Mouse (Mus musculus) CH12.LX (cell line): ENCODE measurements around the gene Vps11. TPM values are rescaled to one million over a fixed set of nuclear protein-coding genes. Genes with fewer than 3 reads are reported as not detected.

ENCODE experiments used
- DNase-seq: peaks from one replicate; pipeline ENCODE4 v3.0.0-alpha.2; 2013; ENCODE audit errors: extremely low read depth
- H3K27ac ChIP-seq: 2 replicates; pipeline ENCODE4 v1.5.1; 2012; ENCODE audit warnings: low read depth, mild to moderate bottlenecking, control low read depth, moderate library complexity; ENCODE audit not compliant: insufficient read depth
- H3K27me3 ChIP-seq: replicated peaks from 2 replicates; pipeline ENCODE3; 2012; ENCODE audit warnings: inconsistent platforms
- H3K36me3 ChIP-seq, 2 experiments: replicated peaks in 1 of 2; 2 replicates each; pipeline versions ENCODE3 to v1.6.1; 2012; ENCODE audit warnings: inconsistent platforms in 1 of 2, low read length in 1 of 2, mild to moderate bottlenecking in 1 of 2, mixed read lengths in 1 of 2, moderate library complexity in 1 of 2; ENCODE audit not compliant: control insufficient read depth in 1 of 2, insufficient read depth in 1 of 2
- H3K4me1 ChIP-seq, 2 experiments: 2 replicates each; pipeline ENCODE4 v1.6.1; 2012; ENCODE audit warnings: inconsistent platforms in 1 of 2, moderate library complexity in 1 of 2; ENCODE audit not compliant: insufficient read depth in 2 of 2, control insufficient read depth in 1 of 2
- H3K4me2 ChIP-seq: 2 replicates; pipeline ENCODE4 v1.6.1; 2012; ENCODE audit warnings: low read depth, mild to moderate bottlenecking, control low read depth; ENCODE audit not compliant: poor library complexity, insufficient read depth, severe bottlenecking
- H3K4me3 ChIP-seq, 3 experiments: fragments of 150-350 bp in 1 of 3; sonication (generic) in 1 of 3; replicated peaks in 1 of 3; 2 replicates each; pipeline versions ENCODE3 to v1.5.1; 2011 to 2012; ENCODE audit warnings: low read depth in 2 of 3, low read length in 2 of 3, mild to moderate bottlenecking in 2 of 3, moderate library complexity in 2 of 3, control low read depth in 1 of 3, improper control_type of control experiment in 1 of 3, inconsistent platforms in 1 of 3, mixed read lengths in 1 of 3; ENCODE audit not compliant: poor library complexity in 1 of 3
- H3K79me2 ChIP-seq: replicated peaks from 2 replicates; pipeline ENCODE4 v1.6.1; 2012; ENCODE audit warnings: mild to moderate bottlenecking, moderate library complexity; ENCODE audit not compliant: control insufficient read depth, poor library complexity, insufficient read depth, severe bottlenecking; ENCODE audit errors: extremely low read depth
- H3K9ac ChIP-seq: 2 replicates; pipeline ENCODE4 v1.6.1; 2012; ENCODE audit warnings: low read depth, mild to moderate bottlenecking, control low read depth, moderate library complexity; ENCODE audit not compliant: insufficient read depth
- H3K9me3 ChIP-seq: replicated peaks from 2 replicates; pipeline ENCODE3; 2012; ENCODE audit warnings: low read length, inconsistent platforms, mixed read lengths
- BHLHE40 ChIP-seq: IDR thresholded peaks from 2 replicates; pipeline ENCODE4 v1.6.1; 2011; ENCODE audit warnings: mild to moderate bottlenecking, low read depth, low read length, improper control_type of control experiment
- CHD1 ChIP-seq: IDR thresholded peaks from 2 replicates; pipeline ENCODE4 v1.6.1; 2012; ENCODE audit warnings: low read depth, low read length, improper control_type of control experiment, inconsistent platforms
- E2F4 ChIP-seq: IDR thresholded peaks from 2 replicates; pipeline ENCODE4 v1.6.1; 2011; ENCODE audit warnings: low read depth, low read length, improper control_type of control experiment; ENCODE audit not compliant: insufficient replicate concordance
- ETS1 ChIP-seq: conservative IDR thresholded peaks from 2 replicates; pipeline ENCODE4 v1.6.1; 2012; ENCODE audit warnings: low read depth, mild to moderate bottlenecking, inconsistent platforms, low read length, improper control_type of control experiment, moderate library complexity
- GABPA ChIP-seq: IDR thresholded peaks from 2 replicates; pipeline ENCODE4 v1.6.1; 2012; ENCODE audit warnings: low read depth, low read length, improper control_type of control experiment, inconsistent platforms; ENCODE audit not compliant: insufficient replicate concordance
- HCFC1 ChIP-seq: IDR thresholded peaks from 2 replicates; pipeline ENCODE4 v1.6.1; 2012; ENCODE audit warnings: low read depth, mild to moderate bottlenecking, inconsistent platforms, low read length, improper control_type of control experiment
- JUND ChIP-seq: conservative IDR thresholded peaks from 2 replicates; pipeline ENCODE4 v1.6.1; 2011; ENCODE audit warnings: low read depth, low read length, improper control_type of control experiment
- KAT2A ChIP-seq: IDR thresholded peaks from 2 replicates; pipeline ENCODE4 v1.6.1; 2012; ENCODE audit warnings: low read length, improper control_type of control experiment, inconsistent platforms; ENCODE audit not compliant: insufficient replicate concordance
- MAX ChIP-seq: IDR thresholded peaks from 2 replicates; pipeline ENCODE4 v1.6.1; 2011; ENCODE audit warnings: low read length, improper control_type of control experiment
- MEF2A ChIP-seq: IDR thresholded peaks from 2 replicates; pipeline ENCODE4 v1.6.1; 2014; ENCODE audit warnings: low read depth, mild to moderate bottlenecking, inconsistent platforms, low read length, improper control_type of control experiment, borderline replicate concordance
- NELFE ChIP-seq: IDR thresholded peaks from 2 replicates; pipeline ENCODE4 v1.6.1; 2011; ENCODE audit warnings: low read depth, low read length, improper control_type of control experiment
- NRF1 ChIP-seq: IDR thresholded peaks from 2 replicates; pipeline ENCODE4 v1.6.1; 2014; ENCODE audit warnings: low read depth, mild to moderate bottlenecking, inconsistent platforms, low read length, improper control_type of control experiment, moderate library complexity
- POLR2AphosphoS2 ChIP-seq: IDR thresholded peaks from 2 replicates; pipeline ENCODE4 v1.6.1; 2011; ENCODE audit warnings: low read depth, low read length, improper control_type of control experiment
- RAD21 ChIP-seq: IDR thresholded peaks from 2 replicates; pipeline ENCODE4 v1.6.1; 2011; ENCODE audit warnings: low read depth, mild to moderate bottlenecking, low read length, improper control_type of control experiment, moderate library complexity
- RCOR1 ChIP-seq: conservative IDR thresholded peaks from 2 replicates; pipeline ENCODE4 v1.6.1; 2012; ENCODE audit warnings: low read depth, mild to moderate bottlenecking, inconsistent platforms, low read length, improper control_type of control experiment
- SIN3A ChIP-seq: IDR thresholded peaks from 2 replicates; pipeline ENCODE4 v1.6.1; 2012; ENCODE audit warnings: low read length, improper control_type of control experiment, inconsistent platforms
- UBTF ChIP-seq: IDR thresholded peaks from 2 replicates; pipeline ENCODE4 v1.6.1; 2012; ENCODE audit warnings: low read depth, mild to moderate bottlenecking, inconsistent platforms, low read length, improper control_type of control experiment, moderate library complexity
- ZKSCAN1 ChIP-seq: IDR thresholded peaks from 2 replicates; pipeline ENCODE4 v1.6.1; 2012; ENCODE audit warnings: low read depth, inconsistent platforms, low read length, improper control_type of control experiment, borderline replicate concordance
- ZNF384 ChIP-seq: IDR thresholded peaks from 2 replicates; pipeline ENCODE4 v1.6.1; 2012; ENCODE audit warnings: low read depth, low read length, improper control_type of control experiment, inconsistent platforms
- dilution Hi-C: fragments of 300-500 bp; cut with MboI; formaldehyde crosslinking; loops from 2 replicates; pipeline ENCODE4 v1.14.3; 2020; ENCODE audit warnings: low sequenced_read_pairs; ENCODE audit not compliant: extremely low pct_unique_long_range_greater_than_20kb, extremely low pct_ligation_motif_present
- in situ Hi-C: fragments of 300-500 bp; cut with MboI; formaldehyde crosslinking; loops from 3 replicates; pipeline ENCODE4 v1.14.3; 2019; ENCODE audit warnings: low sequenced_read_pairs, low pct_ligation_motif_present, low pct_unique_long_range_greater_than_20kb, mixed read lengths
- polyA plus RNA-seq: library from polyadenylated mRNA; unstranded; fragments of >175 nt; gene quantifications from 2 replicates; pipeline ENCODE4 v1.2.1, GENCODE M21; 2012; ENCODE audit warnings: low read depth; ENCODE audit not compliant: insufficient read length
- total RNA-seq, 2 experiments: library from RNA; depleted of rRNA; stranded (reverse); fragments of 300-350 nt in 1 of 2; fragments of >200 nt in 1 of 2; gene quantifications; 2 replicates each; pipeline ENCODE4 v1.2.3; 2012 to 2014

The Vps11 gene
- total and polyA plus RNA-seq, 3 experiments: 16.1 to 24.8 (median 22.1) TPM

- H3K9ac ChIP-seq: peak overlapping the region; percentile 80
- peaks cover 4% of the 10 kb centered on the region for H3K27me3 ChIP-seq
- H3K9me3 ChIP-seq: no peaks in the 10 kb centered on the region
- no peak overlapping the region for H3K27ac ChIP-seq
- in situ Hi-C loops: no loop called here
- TF ChIP-seq SIN3A (no peak), ZKSCAN1 (no peak), ETS1 (no peak), JUND (no peak), KAT2A (no peak), HCFC1 (no peak), MEF2A (no peak), RCOR1 (no peak), BHLHE40 (no peak), NRF1 (no peak), CHD1 (no peak), POLR2AphosphoS2 (no peak), ZNF384 (no peak), UBTF (no peak), NELFE (no peak), E2F4 (no peak), GABPA (no peak)
- dilution Hi-C loops: no loop called here
- H3K4me1 ChIP-seq: peaks cover 7 to 30% of the 10 kb centered on the region in 2 experiments; a peak in 3 of 4 replicates
- peaks cover 24 to 32% of the 10 kb centered on the region in 2 experiments for H3K36me3 ChIP-seq
- H3K4me3 ChIP-seq: peak overlapping the region; percentile 77 to 87 (median 85)
- no peaks in the 10 kb centered on the region for H3K79me2 ChIP-seq
- no peak for DNase-seq
- H3K4me2 ChIP-seq: peak overlapping the region; percentile 85
These were observed 42.2 kb downstream of the Vps11 start for GRCm38 (mm10) chr9:44319105-44319886.

- dilution Hi-C loops (no loop called here), in situ Hi-C loops (no loop called here)
- H3K9me3 ChIP-seq: no peaks in the 10 kb centered on the region
- H3K9ac ChIP-seq: no peak overlapping the region
- no peak overlapping the region for H3K27ac ChIP-seq
- no peaks in the 10 kb centered on the region for H3K79me2 ChIP-seq
- peak overlapping the region in 2 of 3 experiments; percentile 20 to 77 for H3K4me3 ChIP-seq
- H3K4me1 ChIP-seq: peaks cover 7 to 27% of the 10 kb centered on the region in 2 experiments; a peak in 3 of 4 replicates
- peaks cover 4% of the 10 kb centered on the region for H3K27me3 ChIP-seq
- DNase-seq: no peak
- H3K36me3 ChIP-seq: peaks cover 24 to 37% of the 10 kb centered on the region in 2 experiments
- TF ChIP-seq MAX (no peak), JUND (no peak), RCOR1 (no peak), RAD21 (no peak)
- H3K4me2 ChIP-seq: peak overlapping the region; percentile 85
These were observed 42.7 kb downstream of the Vps11 start for GRCm38 (mm10) chr9:44318826-44319095.
